Mouse (Mus musculus) lung, postnatal 4 days (tissue): ENCODE measurements around the gene Nfxl1.

ENCODE experiments used
- DNase-seq, 2 experiments: peaks; one replicate each; pipeline ENCODE4 v3.0.0; 2021

Gene Nfxl1

GRCm38 (mm10) chr5:72498271-72498670, 61.2 kb downstream of the Nfxl1 start:
- no peak for DNase-seq

GRCm38 (mm10) chr5:72496756-72497155, 62.7 kb downstream of the Nfxl1 start:
- no peak for DNase-seq

- no peak for DNase-seq
Observed at GRCm38 (mm10) chr5:72493906-72494305, 65.6 kb downstream of the Nfxl1 start.

DNA sequence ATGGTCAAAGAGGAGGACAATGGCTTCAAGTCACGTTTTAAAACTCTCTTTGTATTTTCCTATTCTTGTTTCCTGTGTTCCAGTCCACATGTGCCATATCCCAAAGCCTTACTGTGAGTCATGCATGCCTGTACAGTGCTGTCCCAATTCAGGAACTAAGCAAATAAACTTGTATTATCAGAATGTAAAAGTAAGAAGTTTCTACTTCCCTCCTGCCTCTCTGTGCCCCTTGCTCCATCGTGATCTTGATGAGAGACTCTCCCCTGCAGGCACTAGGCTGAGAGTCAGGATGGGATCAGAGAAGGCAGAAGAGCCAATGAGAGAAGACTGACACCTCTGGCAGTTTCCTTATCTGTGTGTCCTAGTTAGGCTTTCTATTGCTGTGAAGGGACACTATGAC, 68.3 kb downstream of the Nfxl1 start:
- no peak for DNase-seq

DNA sequence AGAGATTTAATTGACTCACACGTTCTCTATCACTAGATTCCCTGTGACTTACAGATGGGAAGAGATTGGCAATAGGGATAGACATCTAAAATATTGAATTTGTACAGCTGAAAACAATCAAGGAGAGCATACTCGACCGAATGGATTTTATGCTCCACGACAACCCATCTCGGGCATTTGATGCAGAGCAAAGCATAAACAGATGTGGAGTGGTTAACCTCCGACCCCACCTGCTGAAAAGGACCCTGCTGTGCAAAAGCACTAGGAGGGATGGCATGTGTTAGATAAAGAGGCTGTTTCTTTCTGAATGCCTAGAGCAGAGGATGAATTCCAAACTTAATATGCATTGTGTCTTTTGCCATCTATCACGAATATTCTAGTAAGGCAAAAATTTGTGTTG, 79.0 kb downstream of the Nfxl1 start:
- DNase-seq = no peak

GRCm38 (mm10) chr5:72472317-72473009, 87.0 kb downstream of the Nfxl1 start:
- no peak for DNase-seq

DNA sequence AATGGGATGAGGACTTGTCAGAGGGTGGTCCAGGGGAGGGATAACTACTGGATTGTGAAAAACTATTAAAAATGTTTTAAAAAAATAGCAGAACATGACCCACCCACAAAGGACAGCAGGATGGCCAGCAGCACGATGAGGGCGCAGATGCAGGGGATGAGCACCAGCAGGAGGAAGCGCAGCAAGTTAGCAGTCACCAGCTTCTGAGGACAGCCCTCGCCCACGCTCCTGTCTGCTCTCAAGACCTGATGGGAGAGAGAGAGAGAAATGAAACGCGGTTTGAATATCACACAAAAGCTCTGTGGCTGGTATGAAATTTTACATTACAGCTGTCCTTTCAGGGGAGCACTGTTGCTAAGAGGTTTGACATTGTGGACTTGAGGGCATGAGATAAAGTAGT, 87.7 kb downstream of the Nfxl1 start:
- DNase-seq = no peak

- no peak for DNase-seq
Observed at GRCm38 (mm10) chr5:72464932-72465331, 94.6 kb downstream of the Nfxl1 start.
